Mouse (Mus musculus) ES-Bruce4 (cell line): ENCODE data around the gene Stfa2l1. TPM values are rescaled to one million over a fixed set of nuclear protein-coding genes. Genes with fewer than 3 reads are reported as not detected.
"Not testable (repeated sequence)": the region's sequence is repeated elsewhere in the genome, so short reads cannot be mapped to it uniquely, and the experiment has no call there.

Experiments
- H3K27ac ChIP-seq: 2 replicates; pipeline ENCODE4 v1.5.1; 2012; ENCODE audit warnings: low read length, inconsistent platforms; ENCODE audit not compliant: insufficient read depth
- H3K27me3 ChIP-seq: 2 replicates; pipeline ENCODE4 v1.6.1; 2012; ENCODE audit warnings: mild to moderate bottlenecking, low read length, inconsistent platforms; ENCODE audit not compliant: control insufficient read depth, poor library complexity, insufficient read depth, severe bottlenecking
- H3K36me3 ChIP-seq: 2 replicates; pipeline ENCODE4 v1.6.1; 2012; ENCODE audit warnings: inconsistent platforms, mild to moderate bottlenecking, low read length, moderate library complexity; ENCODE audit not compliant: control insufficient read depth, poor library complexity, insufficient read depth, severe bottlenecking
- H3K4me1 ChIP-seq: one replicate; pipeline ENCODE4 v1.8.1; 2011; ENCODE audit warnings: low read length; ENCODE audit not compliant: control insufficient read depth, insufficient read depth
- H3K4me3 ChIP-seq: 2 replicates; pipeline ENCODE4 v1.5.1; 2011; ENCODE audit warnings: low read depth, mild to moderate bottlenecking, low read length
- H3K9ac ChIP-seq: 2 replicates; pipeline ENCODE4 v1.6.1; 2012; ENCODE audit warnings: low read depth, mild to moderate bottlenecking, inconsistent platforms; ENCODE audit not compliant: poor library complexity, severe bottlenecking
- H3K9me3 ChIP-seq: replicated peaks from 2 replicates; pipeline ENCODE4 v1.6.1; 2012; ENCODE audit warnings: mild to moderate bottlenecking, low read length, inconsistent platforms; ENCODE audit not compliant: control insufficient read depth, poor library complexity, insufficient read depth, severe bottlenecking
- CTCF ChIP-seq: IDR thresholded peaks from one replicate; pipeline ENCODE4 v1.8.1; 2011; ENCODE audit warnings: low read depth, low read length
- EP300 ChIP-seq: IDR thresholded peaks from 2 replicates; pipeline ENCODE4 v1.6.1; 2011; ENCODE audit warnings: low read depth, low read length; ENCODE audit not compliant: insufficient read depth
- POLR2A ChIP-seq: IDR thresholded peaks from one replicate; pipeline ENCODE4 v1.8.1; 2011; ENCODE audit warnings: low read length; ENCODE audit not compliant: insufficient read depth
- polyA plus RNA-seq: library from polyadenylated mRNA; stranded (reverse); fragments of >200 nt; gene quantifications from 2 replicates; pipeline ENCODE4 v1.2.4, GENCODE M21; 2011; ENCODE audit warnings: low read depth; ENCODE audit not compliant: missing spikeins, insufficient read depth, insufficient read length

Stfa2l1 gene
- polyA plus RNA-seq = not detected in 2 replicates

DNA sequence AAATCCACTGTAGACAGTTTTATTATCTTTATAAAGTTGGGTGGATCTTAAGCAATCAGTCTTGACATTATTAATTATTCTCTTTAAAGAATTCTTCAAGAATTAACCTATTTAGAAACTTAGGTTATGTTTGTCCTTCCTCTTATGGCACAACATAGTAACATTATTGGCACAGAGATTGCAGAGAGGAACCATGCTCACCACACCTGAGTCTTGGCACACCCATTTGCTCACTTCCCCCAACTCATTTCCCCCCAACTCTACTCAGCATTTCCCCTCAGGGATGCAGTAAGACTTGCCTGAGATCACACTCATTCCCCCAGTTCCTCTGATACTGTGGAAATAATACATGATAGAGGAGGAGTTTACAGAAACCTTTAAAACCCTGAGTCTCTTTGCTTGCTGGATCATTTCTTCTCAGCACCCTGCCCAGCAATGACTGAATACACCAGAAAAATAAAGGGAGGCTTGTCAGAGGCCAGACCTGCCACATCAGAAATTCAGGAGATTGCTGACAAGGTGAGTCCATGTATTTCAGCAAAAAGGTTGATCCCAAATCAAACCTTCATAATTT lies at the start of gene Stfa2l1:
TSS of gene Stfa2l1 (plus strand) at position 410 of the 574 bp plus-strand sequence.
- no peak within 1 kb of the TSS for H3K27ac ChIP-seq

DNA sequence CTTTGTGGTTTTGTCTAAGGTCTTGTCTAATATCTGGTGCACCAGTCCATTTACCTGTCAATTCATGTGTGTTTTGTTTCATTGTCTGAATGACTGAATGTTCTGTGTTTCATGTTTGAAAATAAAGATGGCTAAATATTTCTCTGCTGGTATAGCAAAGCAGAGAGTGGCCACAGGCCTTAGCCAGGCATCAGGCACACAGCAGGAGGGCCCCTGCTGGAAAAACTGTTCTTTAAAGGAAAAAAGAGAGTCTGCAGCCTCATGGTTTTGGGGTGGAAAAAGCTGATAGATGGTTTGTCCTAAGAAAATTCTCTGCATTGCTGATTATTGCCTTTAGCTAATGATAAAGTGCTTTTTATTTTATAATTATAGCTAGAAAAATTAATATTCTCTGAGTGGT lies 45.1 kb upstream of the Stfa2l1 start:
- not testable (repeated sequence) for H3K4me3 ChIP-seq, H3K36me3 ChIP-seq, H3K27ac ChIP-seq, H3K4me1 ChIP-seq, H3K27me3 ChIP-seq, H3K9ac ChIP-seq
- peaks cover 27% of the 10 kb centered on the region for H3K9me3 ChIP-seq

More for the DNA sequence above, at the start of gene Stfa2l1:
- Histone ChIP-seq H3K27me3 (no peaks in the 10 kb centered on the region), H3K9me3 (no peaks in the 10 kb centered on the region), H3K9ac (no peak within 1 kb of the TSS), H3K36me3 (no peaks in the 10 kb centered on the region), H3K4me3 (no peak within 1 kb of the TSS), H3K4me1 (no peaks in the 10 kb centered on the region)
- TF ChIP-seq POLR2A (no peak), EP300 (no peak), CTCF (no peak)

DNA sequence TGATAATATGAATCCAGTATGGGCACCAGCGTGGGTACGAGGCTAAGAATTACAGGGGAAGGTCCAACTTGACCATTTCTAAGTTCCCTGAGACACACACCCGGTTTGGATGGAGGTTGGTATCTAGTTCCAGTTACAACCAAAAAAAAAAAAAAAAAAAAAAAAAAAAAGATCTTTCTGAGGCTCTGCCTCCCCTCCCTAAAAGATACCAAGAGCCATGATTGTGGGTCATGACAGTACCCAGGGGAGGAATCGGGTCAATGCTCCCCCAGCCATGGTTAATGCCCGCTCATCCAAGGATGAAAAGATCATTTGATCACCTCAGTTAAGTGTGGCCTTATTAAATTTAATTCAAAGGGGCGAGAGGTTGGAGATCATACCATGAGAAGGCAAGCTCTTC lies 40.9 kb upstream of the Stfa2l1 start:
- not testable (repeated sequence) for H3K36me3 ChIP-seq, H3K27ac ChIP-seq, H3K9ac ChIP-seq, H3K4me1 ChIP-seq, H3K4me3 ChIP-seq, H3K27me3 ChIP-seq
- H3K9me3 ChIP-seq = peaks cover 31% of the 10 kb centered on the region

DNA sequence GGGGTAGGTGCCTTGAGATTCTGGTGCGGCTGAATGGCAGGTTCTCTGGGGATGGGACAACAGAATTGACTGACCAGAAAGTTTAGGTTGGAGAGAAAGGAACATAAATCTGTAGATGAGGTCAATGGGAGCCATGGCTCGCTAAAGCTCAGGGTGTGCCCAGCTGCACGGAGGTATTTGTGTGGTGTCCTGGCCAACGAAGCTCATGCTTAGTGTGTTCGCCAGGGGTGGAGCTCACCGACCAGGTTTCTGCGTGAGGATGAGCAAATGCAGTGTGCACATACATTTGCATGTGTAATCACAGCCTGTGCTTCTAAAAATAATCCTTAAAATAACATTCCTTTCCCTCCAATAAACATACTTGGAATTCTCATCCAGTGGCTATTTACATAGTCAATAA lies 28.5 kb upstream of the Stfa2l1 start:
- Histone ChIP-seq H3K27me3 (no peaks in the 10 kb centered on the region), H3K36me3 (no peaks in the 10 kb centered on the region), H3K27ac (no peak overlapping the region), H3K9me3 (no peaks in the 10 kb centered on the region), H3K9ac (no peak overlapping the region), H3K4me1 (no peaks in the 10 kb centered on the region), H3K4me3 (no peak overlapping the region)
- no peak for TF ChIP-seq CTCF
- TF ChIP-seq POLR2A = no peak
- no peak for TF ChIP-seq EP300

DNA sequence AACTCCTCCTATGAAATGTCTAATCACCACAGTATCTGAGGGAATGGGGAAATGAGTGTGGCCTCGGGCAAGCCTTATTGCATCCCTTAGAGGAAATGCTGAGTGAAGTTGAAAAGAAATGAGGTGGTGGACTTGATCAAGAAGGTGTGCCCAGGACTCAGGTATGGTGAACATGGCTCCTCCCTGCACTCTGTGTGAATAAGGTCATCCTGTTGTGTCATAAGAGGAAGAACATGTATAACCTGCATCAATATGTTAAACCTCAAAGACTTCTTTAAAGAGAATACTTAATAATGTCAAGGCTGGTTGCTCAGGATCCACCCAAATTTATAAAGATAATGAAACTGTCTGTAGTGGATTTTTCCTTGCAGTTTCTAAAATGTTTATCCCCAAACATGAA lies 25.5 kb upstream of the Stfa2l1 start, which contains the start of gene Csta1:
TSS of gene Csta1 (minus strand) at position 101 of the 400 bp plus-strand sequence.
- Histone ChIP-seq H3K9me3 (no peaks in the 10 kb centered on the region), H3K4me1 (no peaks in the 10 kb centered on the region), H3K36me3 (no peaks in the 10 kb centered on the region), H3K27me3 (no peaks in the 10 kb centered on the region), H3K4me3 (no peak within 1 kb of the TSS), H3K27ac (no peak within 1 kb of the TSS), H3K9ac (no peak within 1 kb of the TSS)
- TF ChIP-seq POLR2A = no peak

DNA sequence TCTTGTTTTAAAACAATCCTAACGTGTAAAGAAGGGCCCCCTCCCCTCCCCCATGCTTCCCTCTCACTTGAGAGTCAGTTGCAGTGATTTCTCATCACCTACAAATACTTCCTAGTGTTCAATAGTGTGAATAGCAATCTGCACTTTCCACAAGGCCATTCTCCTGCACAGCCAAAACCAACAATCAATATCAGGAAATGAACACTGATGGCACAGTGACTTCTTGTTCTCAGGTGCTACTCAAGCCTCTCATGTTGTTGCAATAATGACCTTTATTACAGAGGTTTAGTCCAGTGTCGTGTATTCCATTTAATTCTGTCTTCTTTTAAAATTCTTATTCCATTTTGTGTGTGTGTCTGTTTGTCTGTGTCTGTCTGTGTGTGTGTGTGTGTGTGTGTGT lies 18.4 kb upstream of the Stfa2l1 start:
- TF ChIP-seq POLR2A (no peak), CTCF (no peak), EP300 (no peak)
- H3K27me3 ChIP-seq = no peaks in the 10 kb centered on the region
- H3K4me3 ChIP-seq = no peak overlapping the region
- no peak overlapping the region for H3K9ac ChIP-seq
- H3K27ac ChIP-seq = no peak overlapping the region
- peaks cover 2% of the 10 kb centered on the region; the same call in 1 of the 2 replicates for H3K9me3 ChIP-seq
- no peaks in the 10 kb centered on the region for H3K4me1 ChIP-seq
- no peaks in the 10 kb centered on the region for H3K36me3 ChIP-seq

DNA sequence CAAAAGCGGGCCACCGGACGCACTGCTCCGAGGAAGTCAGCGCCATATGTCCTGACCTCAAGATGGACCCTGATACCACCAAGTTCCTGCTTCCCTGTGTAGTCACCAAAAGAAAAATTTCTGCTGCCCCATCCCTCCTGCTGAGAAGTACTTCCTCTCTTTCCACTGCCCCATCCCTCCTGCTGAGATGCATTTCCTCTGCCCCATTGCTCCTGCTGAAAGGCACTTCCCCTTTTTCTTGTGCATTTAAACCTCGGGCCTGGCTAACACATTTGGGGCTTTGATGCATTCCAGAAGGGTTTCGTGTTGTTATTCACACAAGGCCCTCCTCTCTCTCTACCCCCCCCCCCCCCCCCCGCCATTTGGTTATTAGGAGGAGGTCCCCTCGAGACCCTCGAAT lies 11.2 kb downstream of the Stfa2l1 start:
- not testable (repeated sequence) for H3K27ac ChIP-seq, H3K9ac ChIP-seq

More for the DNA sequence above, 11.2 kb downstream of the Stfa2l1 start:
- not testable (repeated sequence) for H3K36me3 ChIP-seq, H3K4me3 ChIP-seq, H3K27me3 ChIP-seq, H3K4me1 ChIP-seq, H3K9me3 ChIP-seq
